Mouse (Mus musculus) limb, embryonic 12.5 days (tissue): ENCODE results near the gene Jph2. TPM values are rescaled to one million over a fixed set of nuclear protein-coding genes. Genes with fewer than 3 reads are reported as not detected.

Source experiments
- ATAC-seq: fragments of 200-750 bp; cut with Nextera tagmentation; 2 replicates; pipeline ENCODE4 v1.8.0; 2017; ENCODE audit warnings: low read depth, moderate TSS enrichment; ENCODE audit not compliant: insufficient number of reproducible peaks, insufficient read depth, low FRiP score, low TSS enrichment
- H3K27ac ChIP-seq: fragments of 300-500 bp; sonication (generic); 2 replicates; pipeline ENCODE4 v1.5.1; 2016; ENCODE audit warnings: mild to moderate bottlenecking, moderate library complexity
- H3K27me3 ChIP-seq: fragments of 300-500 bp; sonication (generic); 2 replicates; pipeline ENCODE4 v1.6.1; 2016; ENCODE audit warnings: mild to moderate bottlenecking, moderate library complexity
- H3K36me3 ChIP-seq: fragments of 300-500 bp; sonication (generic); 2 replicates; pipeline ENCODE4 v1.6.1; 2016; ENCODE audit warnings: mild to moderate bottlenecking, moderate library complexity
- H3K4me1 ChIP-seq: fragments of 300-500 bp; sonication (generic); replicated peaks from 2 replicates; pipeline ENCODE4 v1.6.1; 2016
- H3K4me2 ChIP-seq: fragments of 300-500 bp; sonication (generic); 2 replicates; pipeline ENCODE4 v1.6.1; 2016; ENCODE audit warnings: mild to moderate bottlenecking, moderate library complexity
- H3K4me3 ChIP-seq: fragments of 300-500 bp; sonication (generic); replicated peaks from 2 replicates; pipeline ENCODE4 v1.5.1; 2016; ENCODE audit warnings: mild to moderate bottlenecking
- H3K9ac ChIP-seq: fragments of 300-500 bp; sonication (generic); replicated peaks from 2 replicates; pipeline ENCODE4 v1.6.1; 2016; ENCODE audit warnings: mild to moderate bottlenecking, moderate library complexity
- H3K9me3 ChIP-seq: fragments of 300-500 bp; sonication (generic); 2 replicates; pipeline ENCODE4 v1.6.1; 2016; ENCODE audit warnings: mild to moderate bottlenecking, moderate library complexity
- WGBS: fragments of 180-500 bp; shearing (Covaris S2); methylation state at CpG from one replicate; pipeline ENCODE4 v1.1.7; 2016; 5-methylcytosine and 5-hydroxymethylcytosine counted together
- polyA plus RNA-seq: library from polyadenylated mRNA; unstranded; fragments of >200 nt; fragmentation: Nextera tagmentation; extraction: Ambion mirVana; gene quantifications from 2 replicates; pipeline ENCODE4 v1.2.1, GENCODE M21; 2016

The Jph2 gene
- polyA plus RNA-seq, 1 experiment from 2014 or later: 2.2 TPM

GRCm38 (mm10) chr2:163360858-163361623 lies 36.8 kb downstream of the Jph2 start:
- H3K4me2 ChIP-seq: no peak overlapping the region
- H3K9ac ChIP-seq: no peak overlapping the region; the same call in 1 of the 2 replicates
- no peak overlapping the region for H3K4me3 ChIP-seq
- no peaks in the 10 kb centered on the region for H3K36me3 ChIP-seq
- no peak overlapping the region for H3K27ac ChIP-seq
- 0 out of 2 replicates have a peak, but pooled peaks cover 2% of the 10 kb centered on the region for H3K27me3 ChIP-seq
- WGBS: 68% methylated on average over 16 of the region's 16 CpGs
- H3K4me1 ChIP-seq: no peaks in the 10 kb centered on the region
- ATAC-seq: no peak
- no peaks in the 10 kb centered on the region for H3K9me3 ChIP-seq

GRCm38 (mm10) chr2:163359253-163359652 lies 38.5 kb downstream of the Jph2 start:
- H3K27ac ChIP-seq: no peak overlapping the region
- H3K4me3 ChIP-seq: no peak overlapping the region
- H3K9ac ChIP-seq: no peak overlapping the region
- H3K4me1 ChIP-seq: peaks cover 1% of the 10 kb centered on the region; the same call in 1 of the 2 replicates
- no peaks in the 10 kb centered on the region for H3K9me3 ChIP-seq
- ATAC-seq: no peak
- 53% methylated on average over 2 of the region's 2 CpGs for WGBS
- H3K27me3 ChIP-seq: 0 out of 2 replicates have a peak, but pooled peaks cover 2% of the 10 kb centered on the region
- no peaks in the 10 kb centered on the region for H3K36me3 ChIP-seq
- no peak overlapping the region for H3K4me2 ChIP-seq

GRCm38 (mm10) chr2:163358662-163359061 lies 39.1 kb downstream of the Jph2 start:
- 80% methylated on average over 5 of the region's 5 CpGs for WGBS

GRCm38 (mm10) chr2:163356113-163356840 lies 41.5 kb downstream of the Jph2 start:
- Histone ChIP-seq H3K4me2 (no peak overlapping the region), H3K27me3 (0 out of 2 replicates have a peak, but pooled peaks cover 6% of the 10 kb centered on the region), H3K27ac (peak overlapping the region; percentile 23; the same call in 1 of the 2 replicates), H3K4me1 (peaks cover 11% of the 10 kb centered on the region), H3K36me3 (no peaks in the 10 kb centered on the region), H3K9me3 (no peaks in the 10 kb centered on the region), H3K9ac (no peak overlapping the region), H3K4me3 (no peak overlapping the region)
- 85% methylated on average over 12 of the region's 12 CpGs for WGBS
- no peak for ATAC-seq

More at GRCm38 (mm10) chr2:163358662-163359061, 39.1 kb downstream of the Jph2 start:
- no peak for ATAC-seq
- Histone ChIP-seq H3K27ac (no peak overlapping the region), H3K9ac (no peak overlapping the region), H3K27me3 (0 out of 2 replicates have a peak, but pooled peaks cover 2% of the 10 kb centered on the region), H3K9me3 (no peaks in the 10 kb centered on the region), H3K4me2 (no peak overlapping the region), H3K4me3 (no peak overlapping the region), H3K4me1 (peaks cover 7% of the 10 kb centered on the region), H3K36me3 (no peaks in the 10 kb centered on the region)

GRCm38 (mm10) chr2:163355666-163356065 lies 42.1 kb downstream of the Jph2 start:
- Histone ChIP-seq H3K9ac (no peak overlapping the region), H3K4me1 (peaks cover 11% of the 10 kb centered on the region), H3K9me3 (no peaks in the 10 kb centered on the region), H3K36me3 (no peaks in the 10 kb centered on the region), H3K4me3 (no peak overlapping the region), H3K27me3 (0 out of 2 replicates have a peak, but pooled peaks cover 6% of the 10 kb centered on the region), H3K27ac (no peak overlapping the region), H3K4me2 (no peak overlapping the region)
- 82% methylated on average over 8 of the region's 8 CpGs for WGBS
- no peak; the same call in 1 of the 2 replicates for ATAC-seq

- no peak overlapping the region for H3K9ac ChIP-seq
- ATAC-seq: no peak
- H3K4me2 ChIP-seq: no peak overlapping the region
- 0 out of 2 replicates have a peak, but pooled peaks cover 6% of the 10 kb centered on the region for H3K27me3 ChIP-seq
- H3K36me3 ChIP-seq: no peaks in the 10 kb centered on the region
- H3K4me3 ChIP-seq: no peak overlapping the region
- WGBS: 12% methylated on average over 7 of the region's 7 CpGs
- peaks cover 19% of the 10 kb centered on the region for H3K4me1 ChIP-seq
- H3K27ac ChIP-seq: no peak overlapping the region
- H3K9me3 ChIP-seq: no peaks in the 10 kb centered on the region
Measured at GRCm38 (mm10) chr2:163353731-163354130, 44.1 kb downstream of the Jph2 start.

- Histone ChIP-seq H3K4me2 (no peak overlapping the region), H3K4me1 (peaks cover 19% of the 10 kb centered on the region), H3K36me3 (no peaks in the 10 kb centered on the region), H3K27ac (no peak overlapping the region), H3K27me3 (peaks cover 15% of the 10 kb centered on the region; the same call in 1 of the 2 replicates), H3K4me3 (no peak overlapping the region), H3K9me3 (no peaks in the 10 kb centered on the region), H3K9ac (no peak overlapping the region)
- WGBS: 59% methylated on average over 5 of the region's 5 CpGs
- ATAC-seq: no peak
Measured at GRCm38 (mm10) chr2:163350443-163350842, 47.4 kb downstream of the Jph2 start.

GRCm38 (mm10) chr2:163349411-163349810 lies 48.4 kb downstream of the Jph2 start:
- H3K36me3 ChIP-seq: no peaks in the 10 kb centered on the region
- peaks cover 19% of the 10 kb centered on the region for H3K4me1 ChIP-seq
- H3K27ac ChIP-seq: 0 out of 2 replicates have a peak overlapping the region, but pooled peaks have one; percentile 14
- H3K4me2 ChIP-seq: no peak overlapping the region
- no peak overlapping the region for H3K9ac ChIP-seq
- WGBS: 63% methylated on average over 9 of the region's 9 CpGs
- H3K27me3 ChIP-seq: peaks cover 20% of the 10 kb centered on the region; the same call in 1 of the 2 replicates
- no peak overlapping the region for H3K4me3 ChIP-seq
- H3K9me3 ChIP-seq: no peaks in the 10 kb centered on the region
- no peak for ATAC-seq

GRCm38 (mm10) chr2:163348677-163349076 lies 49.1 kb downstream of the Jph2 start:
- Histone ChIP-seq H3K36me3 (no peaks in the 10 kb centered on the region), H3K9me3 (peaks cover 2% of the 10 kb centered on the region; the same call in 1 of the 2 replicates)

GRCm38 (mm10) chr2:163347517-163348184 lies 50.1 kb downstream of the Jph2 start:
- Histone ChIP-seq H3K4me3 (no peak overlapping the region), H3K27ac (no peak overlapping the region), H3K4me2 (no peak overlapping the region), H3K4me1 (peaks cover 8% of the 10 kb centered on the region), H3K9ac (no peak overlapping the region), H3K27me3 (peaks cover 24% of the 10 kb centered on the region), H3K36me3 (no peaks in the 10 kb centered on the region), H3K9me3 (peaks cover 6% of the 10 kb centered on the region; the same call in 1 of the 2 replicates)
- no peak for ATAC-seq
- WGBS: 80% methylated on average over 8 of the region's 8 CpGs

More at GRCm38 (mm10) chr2:163348677-163349076, 49.1 kb downstream of the Jph2 start:
- 82% methylated on average over 7 of the region's 7 CpGs for WGBS
- no peak overlapping the region for H3K9ac ChIP-seq
- H3K4me1 ChIP-seq: peaks cover 12% of the 10 kb centered on the region
- no peak overlapping the region for H3K4me2 ChIP-seq
- no peak for ATAC-seq
- peaks cover 20% of the 10 kb centered on the region; the same call in 1 of the 2 replicates for H3K27me3 ChIP-seq
- H3K4me3 ChIP-seq: no peak overlapping the region
- no peak overlapping the region for H3K27ac ChIP-seq
